Mouse (Mus musculus): Measurements from ENCODE around the gene Rasa2.

Rasa2 gene

DNA sequence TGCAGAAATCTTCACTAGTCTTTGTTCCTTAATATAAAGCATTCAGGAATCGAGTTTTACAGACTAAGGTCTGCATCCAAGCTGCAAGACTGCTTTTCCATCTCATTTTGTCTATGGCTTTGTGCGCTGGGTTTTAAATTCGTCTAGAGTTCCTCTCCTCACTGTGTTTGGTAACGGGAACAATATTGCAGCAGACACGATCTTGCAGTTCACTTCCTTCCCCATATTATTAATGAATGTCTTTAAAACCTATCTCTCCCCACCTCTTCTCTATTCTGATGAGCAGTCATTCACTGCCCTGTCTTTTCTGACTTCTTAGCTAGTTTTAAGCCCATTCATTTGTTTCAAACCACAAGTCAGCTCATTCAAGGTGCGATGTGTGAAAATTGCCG is 5.7 kb upstream of the Rasa2 start:
- no peak for DNase-seq

DNA sequence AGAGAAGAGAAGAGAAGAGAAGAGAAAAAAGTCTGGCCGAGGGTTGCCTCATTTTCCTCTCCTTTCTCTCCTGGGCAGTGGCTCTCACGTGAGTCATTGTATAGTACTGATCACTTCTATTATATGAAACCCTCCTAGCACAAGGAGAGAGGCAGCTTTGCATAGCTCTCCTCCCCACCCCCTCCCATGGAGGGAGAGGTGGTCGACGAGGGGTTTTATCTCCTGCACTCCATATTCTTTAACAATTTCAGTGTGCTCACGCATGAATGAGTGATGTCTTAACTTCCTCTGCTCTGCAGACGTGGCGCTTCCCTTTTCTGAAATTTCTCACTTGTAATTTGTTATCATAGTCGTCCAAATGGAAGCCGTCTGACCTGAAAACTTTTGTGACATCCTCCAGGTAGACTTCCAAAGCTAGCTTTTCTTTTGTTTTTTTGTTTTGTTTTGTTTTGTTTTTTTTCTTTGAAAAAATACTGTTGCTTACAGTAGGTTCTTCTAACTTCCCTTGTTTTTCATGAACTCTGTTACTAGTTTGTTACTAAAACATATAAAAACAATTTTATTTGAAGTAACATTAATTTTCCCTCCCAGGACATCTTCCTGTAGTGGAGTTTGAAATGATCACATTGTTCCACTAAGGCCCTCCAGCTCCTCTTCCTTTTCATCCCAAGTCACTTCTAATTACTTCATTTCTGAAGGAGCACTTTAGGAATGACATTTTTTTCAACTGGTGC is 5.2 kb upstream of the Rasa2 start:
- no peak for DNase-seq

DNA sequence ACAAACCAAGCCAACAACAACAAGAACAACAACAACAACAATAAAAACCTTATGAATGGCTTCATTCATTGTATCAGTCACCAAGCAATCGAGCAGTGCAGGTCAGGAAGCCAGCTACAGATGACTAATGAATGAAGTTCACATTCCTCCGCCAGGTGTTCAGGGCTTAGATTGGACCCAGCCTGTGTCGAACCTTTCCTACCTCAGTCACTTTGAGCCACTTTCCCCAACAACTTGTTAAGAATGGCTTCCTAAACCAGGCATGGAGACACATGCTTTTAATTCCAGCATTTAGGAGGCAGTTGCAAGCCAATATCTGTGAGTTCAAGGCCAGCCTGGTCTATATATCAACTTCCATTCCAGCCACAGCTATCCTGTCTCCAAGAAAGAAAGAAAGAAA is 4.5 kb upstream of the Rasa2 start:
- no peak for DNase-seq

DNA sequence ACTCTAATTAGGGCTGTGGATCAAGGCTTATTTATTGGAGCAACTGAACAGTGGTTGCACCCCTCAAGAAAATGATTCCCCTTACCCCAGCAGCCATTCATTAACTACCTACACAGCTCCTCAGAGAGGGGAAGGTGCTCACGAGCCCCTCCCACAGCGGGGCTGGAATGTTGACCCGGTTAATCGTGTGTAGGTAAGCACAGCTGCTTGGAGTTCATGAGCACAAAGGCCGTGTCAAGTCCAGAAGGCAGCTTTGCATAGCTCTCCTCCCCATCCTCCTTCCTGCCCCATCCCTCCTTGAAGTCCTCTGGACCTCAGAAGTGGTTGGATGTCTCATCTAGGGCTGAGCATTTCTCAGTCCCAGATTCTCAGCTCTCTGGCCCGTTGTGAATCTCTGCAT is 3.8 kb upstream of the Rasa2 start:
- no peak for DNase-seq

DNA sequence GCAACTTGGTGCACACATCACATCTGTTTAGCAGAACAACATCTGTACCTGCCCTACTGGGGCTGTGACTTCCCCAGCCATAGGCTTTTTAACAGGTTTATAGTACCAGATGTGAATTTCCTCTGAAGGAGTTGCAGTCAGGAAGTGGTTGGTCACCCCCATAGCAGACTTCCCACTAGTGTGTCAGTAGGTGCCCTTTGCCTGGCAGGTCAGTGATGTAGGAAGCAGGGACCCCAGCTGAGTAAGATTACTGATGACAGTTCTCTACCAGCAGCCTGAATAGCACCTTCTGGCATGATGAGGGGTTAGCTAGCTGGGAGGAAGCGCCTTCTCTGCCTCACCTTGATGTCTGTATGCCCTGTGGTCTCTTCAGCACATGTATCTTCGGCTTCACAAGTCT is 2.4 kb upstream of the Rasa2 start:
- no peak for DNase-seq

DNA sequence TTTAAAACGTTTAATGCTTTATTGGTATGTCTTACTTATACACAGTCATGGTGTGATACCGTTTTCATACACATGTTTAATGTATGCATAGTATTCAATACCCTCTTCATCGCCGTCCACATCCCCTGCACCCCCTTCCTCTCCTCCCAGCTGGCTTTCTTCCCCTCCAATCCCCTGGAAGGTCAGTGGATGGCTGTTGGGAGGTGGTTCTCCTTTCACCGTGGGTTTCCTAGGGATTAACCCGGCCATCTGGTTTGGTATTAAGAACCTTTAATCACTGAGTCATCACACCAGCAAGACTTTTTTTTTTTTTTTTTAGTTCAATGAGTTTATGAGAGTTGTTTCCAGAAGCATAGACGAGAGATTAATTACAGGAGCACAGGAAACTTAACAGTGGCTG is 1.3 kb upstream of the Rasa2 start:
- no peak for DNase-seq

DNA sequence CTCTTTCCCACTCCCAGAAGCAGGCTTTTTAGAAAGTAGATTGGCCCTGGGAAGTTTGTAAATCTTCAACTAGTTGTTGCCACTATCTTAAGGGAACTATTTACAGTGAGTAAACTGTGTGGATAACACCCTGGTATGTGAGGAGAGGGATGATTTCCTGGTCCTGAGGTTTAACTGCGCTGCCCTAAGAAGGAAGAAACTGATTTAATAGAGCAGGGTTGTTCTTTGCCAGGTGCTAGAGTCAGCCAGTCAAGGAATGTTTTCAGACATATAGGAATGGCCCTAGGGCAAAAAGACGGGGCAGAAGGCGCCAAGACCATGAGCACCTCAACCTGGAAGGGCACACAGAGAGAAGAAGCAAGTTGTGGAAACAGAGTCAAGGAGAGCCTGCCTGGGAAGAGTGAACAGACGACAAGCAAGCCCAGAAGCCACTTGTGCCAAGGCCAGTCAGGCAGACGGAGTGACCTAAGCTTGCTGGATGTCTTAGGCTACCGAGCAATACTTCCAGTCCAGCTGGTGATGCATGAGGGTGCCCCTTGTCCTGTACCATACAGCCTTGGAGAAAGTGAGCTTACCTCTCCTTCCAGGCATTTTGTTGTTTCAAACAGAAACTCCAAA is 765 bp upstream of the Rasa2 start:
- no peak for DNase-seq

DNA sequence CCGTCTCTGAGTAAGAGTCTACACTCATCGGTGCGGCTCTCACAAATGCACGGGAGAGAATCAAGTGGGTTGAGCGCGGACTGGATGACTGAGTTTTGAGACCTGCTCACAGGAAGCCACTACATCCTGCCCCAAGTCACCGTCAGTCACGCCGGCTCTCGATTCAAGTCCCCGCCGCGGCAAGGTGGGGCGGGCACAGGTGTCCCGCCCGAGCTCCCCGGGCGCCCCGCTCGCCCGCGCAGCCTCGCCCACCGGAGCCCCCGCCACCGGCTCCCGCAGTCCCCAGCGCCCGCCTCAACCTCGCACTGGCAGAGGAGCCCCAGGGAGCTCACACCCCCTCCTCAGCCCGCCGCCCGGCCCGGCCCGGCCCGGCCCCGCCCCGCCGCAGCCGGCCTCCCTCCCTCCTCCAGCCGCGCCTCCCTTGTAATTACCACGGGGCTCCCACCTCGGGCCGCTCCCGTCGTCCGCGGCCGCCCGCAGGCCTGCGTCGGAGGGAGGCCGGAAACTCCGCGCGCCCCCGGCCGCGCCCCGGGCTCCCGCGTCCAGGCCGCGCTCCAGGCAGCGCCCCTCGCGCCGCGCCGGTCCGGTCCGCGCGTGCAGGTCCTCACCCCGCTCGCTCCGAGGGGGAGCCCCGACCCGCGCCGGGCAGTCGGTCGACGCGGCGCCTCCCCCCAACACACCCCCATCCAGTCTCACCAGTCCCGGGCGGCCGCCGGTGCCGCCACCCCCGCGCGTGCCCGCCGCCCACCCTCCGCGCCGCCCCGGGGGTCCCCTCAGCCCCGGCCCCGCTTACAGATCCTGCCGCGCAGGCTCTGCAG is 637 bp downstream of the Rasa2 start:
- DNase-seq = peak; percentile 51

DNA sequence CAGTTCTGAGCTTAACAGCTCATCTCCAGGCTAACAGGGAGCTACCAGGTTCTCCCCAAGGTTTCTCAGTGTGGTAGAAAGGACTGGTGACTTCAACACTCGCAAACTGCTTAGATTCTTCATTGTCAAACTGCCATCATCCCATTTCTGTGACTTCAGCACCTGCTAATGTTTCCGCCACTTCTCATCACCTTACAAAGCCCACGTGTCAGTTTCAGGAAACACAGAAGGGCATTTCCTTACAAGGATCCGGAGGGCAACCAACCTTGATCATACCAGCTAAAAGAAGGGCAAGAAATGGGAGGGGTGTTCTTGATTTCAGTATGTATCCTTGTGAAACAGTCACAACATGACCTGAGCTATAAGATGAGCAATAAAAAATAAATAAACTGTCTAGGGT is 2.3 kb downstream of the Rasa2 start:
- no peak for DNase-seq

DNA sequence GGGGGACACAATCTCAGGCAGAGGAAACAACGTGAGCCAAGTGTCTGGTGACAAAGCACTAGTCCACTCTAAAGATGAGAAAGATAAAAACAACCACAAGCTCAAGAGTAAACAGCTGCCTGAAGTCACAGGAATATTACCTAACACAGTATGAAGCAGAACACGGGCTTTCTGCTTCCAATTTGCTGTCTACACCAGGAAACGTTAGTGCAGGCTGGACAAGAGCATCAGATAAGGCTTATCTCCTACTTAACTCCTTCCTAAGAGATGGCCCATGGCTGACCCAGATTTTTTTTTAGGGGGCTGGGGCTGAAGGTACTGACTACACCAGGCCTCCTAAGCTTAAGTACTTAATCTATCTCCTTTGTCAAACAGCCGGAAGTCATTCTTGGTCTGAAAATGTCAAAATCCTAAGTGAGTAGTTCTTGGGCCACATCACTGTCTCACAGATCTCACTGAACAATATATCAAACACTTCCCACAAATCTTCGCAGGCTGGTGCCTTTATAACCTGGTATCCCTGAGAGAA is 3.8 kb downstream of the Rasa2 start:
- DNase-seq = no peak

DNA sequence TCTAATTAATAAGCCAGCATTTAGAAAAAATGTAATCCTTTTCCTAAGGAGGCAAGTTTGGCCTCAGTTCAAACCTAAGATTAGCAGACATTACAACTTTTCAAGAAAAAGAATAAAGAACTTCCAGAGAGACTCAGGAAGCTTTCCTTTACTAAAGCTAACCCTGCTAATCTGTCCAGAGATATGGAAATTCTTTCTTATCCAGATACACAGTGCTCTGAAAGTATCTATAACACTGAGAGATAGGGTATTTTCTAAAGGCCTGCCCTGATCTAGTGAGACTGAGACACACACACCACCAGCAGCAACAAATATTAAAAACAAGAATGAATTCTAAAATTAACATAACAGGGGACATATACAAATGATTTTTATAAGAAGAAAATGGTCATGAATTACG is 4.4 kb downstream of the Rasa2 start:
- no peak for DNase-seq

DNA sequence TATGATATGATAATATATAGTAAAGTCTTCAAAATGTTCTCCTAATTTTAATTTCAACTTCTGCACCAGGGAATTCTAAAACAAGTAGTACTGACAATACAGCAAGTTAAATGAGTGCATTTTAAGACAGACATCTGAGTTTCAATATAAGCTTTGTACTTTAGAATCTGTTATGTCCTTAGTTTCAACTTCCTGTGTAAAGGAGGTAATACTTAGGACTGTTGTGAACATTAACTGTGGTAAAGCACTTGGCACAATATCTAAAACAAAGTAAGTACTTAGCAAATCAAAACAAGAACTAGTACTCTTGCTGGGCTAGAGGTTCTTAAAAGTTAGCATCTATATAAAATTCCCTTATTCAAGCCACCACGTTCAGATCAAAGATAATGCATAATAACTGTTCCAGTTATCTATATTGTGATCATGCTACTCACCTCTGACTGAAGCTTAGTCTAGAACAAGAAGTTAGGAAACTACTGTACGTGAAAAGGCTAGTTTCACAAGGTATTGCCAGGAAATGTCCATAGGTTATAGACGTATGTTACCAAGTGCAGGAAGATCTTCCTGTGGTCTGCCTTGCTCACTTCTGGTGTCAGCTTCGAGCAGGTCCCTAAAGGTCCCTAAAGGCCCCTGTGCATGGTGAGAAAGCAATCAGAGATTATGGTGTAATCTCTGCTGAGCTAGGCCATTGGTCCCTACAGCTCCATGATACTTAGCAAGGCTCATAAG is 12.8 kb downstream of the Rasa2 start:
- no peak for DNase-seq

DNA sequence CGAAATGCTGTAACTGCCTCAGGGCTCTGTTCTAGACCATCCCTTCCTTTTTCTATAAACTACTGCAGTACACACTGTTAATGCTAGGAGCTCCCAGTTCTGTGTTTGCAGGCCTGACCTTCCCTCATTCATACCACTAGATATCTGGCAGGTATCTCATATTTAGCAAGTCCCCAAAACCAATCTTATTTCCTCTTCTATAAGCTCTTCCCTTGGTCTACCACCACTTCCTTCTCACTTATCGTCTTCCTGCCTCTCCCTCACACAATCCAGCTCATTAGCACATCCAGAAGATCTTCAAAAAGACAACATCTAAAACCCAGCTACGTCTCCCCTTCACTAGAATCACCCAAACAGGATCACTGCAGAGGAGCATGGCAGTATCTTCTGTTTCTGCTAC is 19.1 kb downstream of the Rasa2 start:
- no peak for DNase-seq

DNA sequence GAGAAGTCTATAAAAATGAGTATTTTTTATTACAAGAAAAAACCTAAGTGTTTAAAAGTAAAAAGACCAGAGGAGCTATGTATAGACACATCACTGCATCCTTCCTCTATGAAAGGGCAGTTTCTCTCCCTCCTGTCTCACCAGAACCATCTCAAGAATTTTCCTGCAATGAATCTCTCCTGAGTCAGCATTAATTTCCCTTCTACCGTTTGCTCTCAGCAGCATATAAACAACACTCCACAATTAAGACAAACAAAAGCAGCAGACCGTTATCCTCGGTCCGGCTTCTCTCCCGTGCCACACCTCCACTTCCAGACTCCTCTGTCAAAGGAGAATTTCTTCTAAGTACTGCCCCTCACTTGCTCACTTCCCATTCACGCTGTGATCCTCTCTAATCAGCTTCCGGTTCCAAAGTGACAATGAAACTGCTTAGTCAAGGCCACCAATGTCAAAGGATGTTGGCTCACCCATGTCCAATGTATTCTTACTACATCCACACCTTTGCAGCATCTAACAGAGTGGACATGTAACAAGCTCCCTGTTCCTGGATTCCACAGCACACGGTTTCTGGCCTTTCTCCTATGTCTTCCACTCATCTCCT is 19.6 kb downstream of the Rasa2 start:
- DNase-seq = no peak

DNA sequence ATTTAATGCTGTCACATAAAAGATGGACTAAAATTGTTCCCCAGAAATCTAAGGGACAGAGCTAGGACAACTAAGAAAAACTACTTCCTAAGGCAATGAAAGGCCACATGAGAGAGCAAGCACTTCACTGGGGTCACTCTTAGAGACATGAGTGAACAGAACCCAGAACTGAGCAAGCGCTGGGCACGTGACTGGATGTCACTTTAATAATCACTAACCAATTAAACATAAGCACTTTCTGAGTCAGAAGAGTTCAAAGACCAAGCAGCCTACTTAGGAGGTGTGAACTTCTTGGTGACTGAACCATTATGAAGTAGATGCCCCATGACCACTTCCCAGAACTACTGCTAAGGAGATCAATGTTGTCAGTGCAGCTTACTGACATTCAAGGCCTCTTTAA is 20.6 kb downstream of the Rasa2 start:
- no peak for DNase-seq

DNA sequence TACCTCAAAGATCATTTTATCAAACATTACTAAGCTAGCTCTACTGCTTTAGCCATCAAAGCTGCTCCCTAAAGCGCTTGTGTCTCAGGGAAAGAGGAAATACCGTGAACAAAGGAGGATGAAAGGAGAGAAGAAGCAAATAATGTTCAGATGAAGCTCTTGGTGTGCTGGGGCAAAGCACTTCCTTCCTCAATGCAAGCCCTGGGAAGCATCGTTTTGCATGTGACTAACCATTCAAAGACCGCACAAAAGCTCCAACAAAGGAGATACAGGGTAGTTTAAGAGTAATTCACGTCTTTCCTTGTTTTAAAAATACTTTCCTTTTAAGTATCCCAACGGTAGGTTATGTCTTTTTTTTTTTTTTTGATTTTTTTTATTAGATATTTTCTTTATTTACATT is 28.0 kb downstream of the Rasa2 start:
- no peak for DNase-seq

DNA sequence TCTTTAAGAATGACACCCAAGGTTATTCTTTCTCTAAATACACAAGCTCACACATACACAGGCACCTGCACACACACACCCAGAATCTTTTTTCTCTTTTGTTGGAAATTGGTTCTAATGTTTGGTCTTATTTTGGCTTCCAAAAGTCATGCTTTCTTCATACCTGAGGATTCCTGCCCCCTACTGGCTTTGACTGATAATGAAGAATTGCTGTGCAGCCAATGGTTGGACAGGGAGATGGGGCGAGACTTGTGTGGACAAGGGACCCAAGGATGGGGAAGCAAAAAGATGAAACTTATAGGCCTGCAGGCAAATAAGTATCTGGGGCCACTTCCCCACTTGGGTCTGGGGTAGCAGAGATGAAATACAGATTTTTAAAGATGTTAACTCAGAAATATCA is 33.5 kb downstream of the Rasa2 start:
- DNase-seq = no peak

DNA sequence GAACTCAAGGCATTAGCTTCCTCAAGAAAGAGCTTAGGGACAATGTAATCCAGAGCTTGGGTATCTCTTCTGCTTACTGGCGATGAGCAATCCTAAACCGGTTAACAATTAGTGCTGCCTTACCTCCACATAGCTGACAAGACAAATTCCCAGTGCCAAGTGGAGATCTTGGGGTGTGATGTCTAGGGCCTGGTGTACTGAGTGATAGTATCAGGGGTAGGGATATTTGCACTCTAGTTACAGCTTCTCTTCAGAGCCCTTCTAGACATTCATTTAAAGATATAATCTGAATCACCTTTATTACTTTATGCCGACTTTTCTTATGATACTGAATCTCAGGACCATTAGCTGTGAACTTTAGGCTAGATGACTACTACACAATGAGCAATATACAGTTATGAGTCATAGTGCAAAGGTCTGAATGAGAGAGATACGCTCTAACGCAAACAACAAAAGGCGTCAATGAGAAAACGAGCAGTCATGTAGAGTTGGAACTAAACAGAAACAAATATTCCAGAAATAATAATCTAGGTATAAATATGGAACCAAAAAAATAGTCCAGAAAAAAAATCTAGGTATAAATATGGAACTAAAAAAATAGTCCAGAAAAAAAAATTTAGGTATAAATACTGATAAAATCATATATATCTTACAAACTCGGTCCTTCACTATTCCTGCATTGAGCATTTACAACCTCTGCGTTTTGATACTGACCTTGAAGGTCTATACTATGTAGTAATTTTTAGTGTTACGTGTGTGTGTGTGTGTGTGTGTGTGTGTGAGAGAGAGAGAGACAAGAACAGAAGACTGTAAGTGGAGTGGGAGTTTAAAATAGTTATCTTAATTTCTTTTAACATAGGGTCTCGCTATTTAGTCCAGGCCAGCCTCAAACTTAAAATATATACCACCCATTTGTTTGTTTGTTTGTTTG is 38.5 kb downstream of the Rasa2 start:
- no peak for DNase-seq

DNA sequence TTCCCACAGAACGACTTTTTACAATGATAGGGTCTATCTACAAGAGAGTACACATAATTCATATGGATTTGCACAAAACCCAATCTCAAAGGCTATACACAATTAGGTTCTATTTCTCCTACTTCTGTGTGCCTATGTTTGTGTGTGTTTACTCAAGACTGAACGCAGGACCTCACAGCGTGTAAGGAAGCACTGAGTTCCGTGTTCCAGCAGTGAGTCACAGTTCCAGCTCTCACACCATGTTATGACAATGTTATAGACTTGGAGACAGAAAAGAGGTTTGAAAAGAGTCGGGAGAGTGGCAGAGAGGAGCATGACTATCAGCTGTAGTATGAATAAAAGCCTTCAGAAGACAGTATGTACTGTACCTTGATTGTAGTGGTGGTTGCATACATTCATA is 42.1 kb downstream of the Rasa2 start:
- DNase-seq = no peak

DNA sequence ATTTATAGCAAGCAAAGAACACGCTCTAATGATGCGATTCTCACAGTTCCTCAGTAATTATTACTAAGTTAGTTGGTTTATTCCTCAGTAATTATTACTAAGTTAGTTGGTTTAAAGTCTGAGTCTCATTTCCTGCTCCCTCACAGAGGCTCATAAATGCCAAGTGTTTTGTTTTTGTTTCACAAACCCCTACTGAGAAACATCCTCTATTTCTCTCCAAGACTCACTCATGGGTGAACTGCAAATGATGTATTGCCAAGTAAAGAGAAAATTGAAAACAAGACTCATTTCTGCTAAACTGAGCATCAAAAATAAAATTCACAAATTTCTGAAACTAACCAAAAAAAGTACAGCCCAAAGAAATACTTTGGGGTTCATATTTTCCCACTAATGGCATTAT is 47.9 kb downstream of the Rasa2 start:
- no peak for DNase-seq

DNA sequence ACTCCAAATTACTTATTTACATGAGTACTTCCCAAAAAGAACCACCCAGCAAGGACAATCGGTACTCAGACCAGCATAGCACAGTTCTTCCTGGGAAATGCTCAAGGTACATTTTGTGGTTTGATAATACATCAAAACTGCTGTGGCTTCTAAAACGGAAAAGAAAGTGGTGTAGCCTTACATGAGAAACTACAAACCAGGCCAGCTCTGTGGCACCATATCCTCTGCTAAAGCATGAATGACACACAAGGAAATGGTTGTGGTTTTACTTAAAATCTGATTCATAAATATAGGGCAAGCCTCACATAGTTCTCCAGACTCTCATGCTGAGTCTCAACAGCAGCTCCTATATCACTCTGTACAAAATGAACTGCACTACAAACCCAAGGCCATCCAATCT is 48.3 kb downstream of the Rasa2 start:
- no peak for DNase-seq

DNA sequence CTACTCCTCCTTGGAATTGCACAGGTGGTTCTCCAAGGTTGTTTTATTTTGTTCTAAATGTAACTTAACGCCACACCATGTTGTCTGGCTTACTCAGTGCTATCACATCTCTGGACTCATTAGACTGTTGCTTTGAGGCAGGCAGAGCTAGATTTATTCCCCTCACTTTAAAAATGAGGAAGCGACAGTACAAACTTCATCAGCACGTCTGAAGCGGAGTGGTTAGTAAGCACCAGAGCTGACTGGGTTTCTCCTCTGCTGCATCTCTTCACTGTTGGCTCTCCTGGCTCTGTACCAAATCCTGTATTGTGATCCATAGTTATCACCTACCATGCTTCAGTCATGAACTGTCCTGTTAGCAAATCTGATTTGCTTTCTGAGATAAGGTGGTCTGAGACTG is 53.2 kb downstream of the Rasa2 start:
- DNase-seq = no peak
